Mouse (Mus musculus): Measurements from ENCODE around the gene Myh7.

Gene Myh7

GRCm38 (mm10) chr14:54941024-54941978, 53.1 kb downstream of the Myh7 start:
- no peak for DNase-seq

- no peak for DNase-seq
Observed at GRCm38 (mm10) chr14:54940176-54940530, 54.3 kb downstream of the Myh7 start.

DNA sequence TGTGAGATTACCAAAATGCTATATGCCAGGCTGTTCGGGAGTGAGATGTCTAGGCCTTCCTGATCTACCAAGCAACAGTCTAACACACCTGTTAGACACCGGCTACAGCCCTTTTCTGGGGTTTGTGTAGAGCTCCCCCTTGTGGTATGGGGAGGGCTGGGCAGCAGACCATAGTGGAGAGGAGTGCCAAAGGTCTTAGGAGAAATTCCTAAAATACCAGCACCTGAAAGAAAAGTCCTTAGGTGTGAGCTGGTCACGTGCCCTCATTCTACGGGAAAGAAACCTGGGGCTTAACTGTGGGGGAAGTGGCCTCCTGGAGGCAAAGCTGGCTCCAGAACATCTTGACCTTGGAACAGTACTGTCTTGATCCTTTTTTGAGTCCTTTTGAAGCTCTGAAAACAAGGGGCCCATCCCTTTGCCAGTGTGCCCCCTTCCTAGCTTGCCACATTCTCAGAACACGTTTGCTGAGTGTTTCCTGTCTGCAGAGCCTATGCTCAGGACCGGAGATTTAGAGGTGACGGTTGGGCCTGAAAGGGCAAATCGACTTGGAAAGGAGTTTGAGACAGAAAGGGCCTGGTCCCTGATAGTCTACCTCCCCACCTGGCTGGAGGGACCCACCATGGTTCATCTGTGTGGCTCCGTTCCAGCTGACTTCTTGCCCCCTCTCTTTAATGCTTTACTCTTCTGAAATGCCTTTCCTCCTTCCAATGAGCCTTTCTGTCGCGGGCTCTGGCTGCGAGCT, 54.8 kb downstream of the Myh7 start:
- DNase-seq, result peak; percentile 84

DNA sequence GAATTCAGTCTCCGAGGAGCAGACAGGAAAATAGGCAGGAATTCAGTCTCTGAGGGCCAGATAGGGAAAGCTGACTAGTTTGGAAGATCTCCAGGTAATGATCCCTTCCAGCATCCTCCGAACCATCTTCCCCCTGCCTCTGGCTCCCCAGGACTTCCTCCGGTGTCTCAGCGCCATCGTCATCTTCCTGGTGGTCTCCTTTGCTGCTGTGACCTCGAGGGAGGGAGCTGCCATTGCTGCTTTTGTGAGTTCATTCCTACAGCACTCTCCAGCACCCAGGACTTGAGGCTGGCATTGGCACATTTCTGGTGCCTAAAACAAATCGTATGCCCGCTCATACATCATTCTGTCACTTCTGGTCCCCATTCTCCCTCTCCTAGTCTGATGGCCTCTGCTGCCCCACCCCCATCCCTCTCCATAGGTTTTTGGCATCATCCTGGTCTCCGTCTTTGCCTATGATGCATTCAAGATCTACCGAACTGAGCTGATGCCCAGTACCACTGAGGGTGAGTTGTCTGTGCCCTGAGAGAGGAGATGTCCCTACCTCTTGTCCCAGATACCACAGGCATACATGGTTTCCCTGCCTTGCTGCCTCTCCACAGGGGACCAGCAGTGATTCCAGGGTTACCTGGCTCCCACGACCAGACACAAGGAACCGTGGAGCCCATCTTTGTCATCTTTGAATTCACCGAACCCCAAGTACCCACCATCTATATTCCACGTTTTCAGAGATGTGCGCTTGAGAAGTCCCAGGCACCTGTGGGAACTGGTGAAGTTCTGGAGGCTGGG, 55.8 kb downstream of the Myh7 start:
- no peak for DNase-seq

DNA sequence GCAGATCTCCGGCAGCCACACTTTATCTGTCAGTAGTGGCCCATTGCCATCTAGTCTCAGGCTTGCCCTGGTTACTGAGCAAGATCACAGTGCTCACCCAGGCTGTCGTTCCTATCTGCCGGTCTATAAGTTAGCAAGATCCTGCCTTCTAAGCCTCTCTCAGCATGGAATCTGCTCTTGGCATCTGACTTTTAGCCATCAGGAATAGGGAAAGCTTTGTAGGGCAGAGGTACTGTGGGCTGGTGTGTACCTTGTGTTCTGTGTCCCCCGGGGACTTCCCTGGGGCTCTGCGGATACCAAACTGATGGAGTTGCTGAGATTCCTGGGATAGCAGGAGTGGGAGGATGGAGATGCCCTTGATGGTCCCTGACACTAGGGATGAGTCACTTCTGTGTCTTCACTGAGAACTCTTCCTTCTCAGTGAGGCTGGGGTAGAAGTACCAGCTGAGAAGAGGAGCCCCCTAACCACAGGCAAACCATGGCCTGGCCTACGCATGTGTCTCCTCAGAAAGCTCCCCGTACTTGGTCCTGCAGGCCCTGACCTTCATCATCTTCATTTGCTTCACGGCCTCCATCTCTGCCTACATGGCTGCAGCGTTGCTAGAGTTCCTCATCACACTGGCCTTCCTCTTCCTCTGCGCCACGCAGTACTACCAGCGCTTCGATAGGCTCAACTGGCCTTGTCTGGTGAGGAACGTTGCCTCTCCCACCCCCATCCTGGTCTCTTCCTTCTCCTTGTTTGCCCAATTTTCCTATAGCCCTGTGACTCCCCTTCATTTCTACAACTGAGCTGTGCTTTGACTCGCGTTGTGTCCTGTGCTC, 56.9 kb downstream of the Myh7 start:
- DNase-seq, result no peak

GRCm38 (mm10) chr14:54936831-54937160, 57.6 kb downstream of the Myh7 start:
- DNase-seq, result no peak

- no peak for DNase-seq
Observed at GRCm38 (mm10) chr14:54935904-54936830, 58.3 kb downstream of the Myh7 start, which contains the start of gene Cmtm5. Gene Cmtm5 (plus strand): TSS chr14:54936261.

GRCm38 (mm10) chr14:54932645-54933150, 61.7 kb downstream of the Myh7 start, which contains the start of gene Il25:
Gene Il25 (plus strand): TSS chr14:54932695.
- no peak for DNase-seq

- peak; percentile 31 for DNase-seq
Observed at GRCm38 (mm10) chr14:54930431-54930830, 64.0 kb downstream of the Myh7 start.

DNA sequence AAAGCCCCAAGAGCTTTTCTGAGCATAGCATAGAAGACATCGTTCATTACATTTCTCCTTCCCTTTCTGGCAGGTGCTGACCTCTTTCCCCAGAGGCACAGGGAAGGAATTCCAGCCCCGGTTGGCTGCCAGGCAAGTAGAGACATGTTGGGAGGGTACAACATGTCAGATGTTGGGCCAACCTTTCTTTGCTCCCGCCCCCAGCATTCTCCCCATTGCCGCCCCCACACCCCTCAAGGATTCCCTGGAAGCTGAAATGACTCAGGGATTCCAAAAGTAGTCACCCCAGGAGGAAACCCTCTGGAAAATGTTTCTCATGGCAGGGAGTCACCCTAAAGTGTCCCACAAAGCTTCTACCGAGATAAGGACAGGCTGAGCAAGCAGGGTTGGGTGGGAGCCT, 64.6 kb downstream of the Myh7 start:
- DNase-seq, result no peak

GRCm38 (mm10) chr14:54927296-54927695, 67.1 kb downstream of the Myh7 start:
- no peak for DNase-seq

- DNase-seq, result peak; percentile 74
Observed at GRCm38 (mm10) chr14:54926401-54927158, 67.8 kb downstream of the Myh7 start.

DNA sequence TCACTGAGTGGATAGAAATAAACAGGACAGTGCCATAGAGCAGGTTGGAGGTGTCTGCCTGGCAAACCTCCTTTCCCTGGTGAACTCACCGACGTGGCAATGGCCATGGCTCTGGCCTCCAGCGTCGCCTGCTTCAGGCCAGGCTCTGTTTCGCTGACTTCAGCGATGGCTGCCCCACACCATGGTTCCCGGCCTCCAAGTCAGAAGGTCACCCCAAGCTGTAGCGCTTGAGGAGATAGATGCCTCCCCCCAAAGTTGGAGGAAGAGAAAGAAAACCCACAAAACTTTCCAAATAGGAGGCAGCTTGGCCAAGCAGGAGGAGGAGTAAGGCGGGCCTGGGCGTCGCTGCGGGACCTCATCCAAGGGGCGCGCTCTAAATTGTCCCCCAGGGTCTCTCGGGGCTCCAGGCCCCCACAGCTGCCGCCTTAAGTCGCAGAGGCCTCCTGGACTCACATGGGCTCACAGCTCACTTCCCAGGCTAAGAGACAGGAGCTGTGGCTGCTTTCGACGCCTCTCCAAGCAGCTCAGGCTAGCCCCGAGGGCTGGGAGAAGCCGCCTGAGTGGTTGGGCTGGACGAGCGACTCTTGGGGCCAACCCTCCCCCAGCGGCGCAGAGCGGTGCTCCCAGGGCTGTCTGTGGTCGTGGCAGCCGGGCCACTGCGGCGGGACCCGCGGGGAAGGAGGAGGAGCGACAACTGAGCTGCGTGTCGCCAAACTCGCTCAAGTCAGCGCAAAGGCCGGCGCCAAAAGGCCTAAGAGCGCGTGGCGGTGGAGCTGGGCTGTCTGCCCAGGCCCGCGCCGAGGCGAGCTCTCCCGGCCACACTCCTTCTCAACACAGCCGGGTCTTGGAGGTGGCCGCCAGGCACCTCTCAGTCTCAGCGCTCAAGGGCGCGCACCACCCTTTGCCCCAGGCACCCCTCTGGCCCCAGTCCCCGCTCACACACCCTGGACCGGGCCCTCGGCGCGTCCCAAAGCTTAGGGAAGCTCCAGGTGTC, 68.8 kb downstream of the Myh7 start, which contains the start of gene Efs:
Efs (minus strand) TSS at position 778 of the 994 bp plus-strand sequence.
- DNase-seq, result peak; percentile 81

GRCm38 (mm10) chr14:54924641-54925348, 69.6 kb downstream of the Myh7 start:
- DNase-seq, result peak; percentile 67
